Mouse (Mus musculus): Measurements from ENCODE around the gene Dgkb. TPM values are rescaled to one million over a fixed set of nuclear protein-coding genes. Genes with fewer than 3 reads are reported as not detected.

Dgkb gene
- polyA plus RNA-seq, 1 experiment from 2014 or later, result 0.77 TPM

- Histone ChIP-seq H3K4me2 (ENCODE audit: low read depth, low read length) (no peak overlapping the region), H3K27me3 (ENCODE audit: control insufficient read depth, insufficient read depth, low read length) (no peaks in the 10 kb centered on the region), H3K9ac (replicated peaks; ENCODE audit: low read length) (no peak overlapping the region), H3K4me1 (ENCODE audit: control insufficient read depth, insufficient read depth, low read length) (no peaks in the 10 kb centered on the region), H3K4me3 (ENCODE audit: low read depth, low read length) (no peak overlapping the region), H3K27ac (replicated peaks; ENCODE audit: low read depth, low read length) (no peak overlapping the region), H3K36me3 (replicated peaks; ENCODE audit: control insufficient read depth, insufficient read depth, low read depth, low read length) (no peaks in the 10 kb centered on the region), H3K9me3 (replicated peaks; ENCODE audit: control insufficient read depth, low read length) (no peaks in the 10 kb centered on the region)
- ATAC-seq (replicated peaks; ENCODE audit: insufficient number of reproducible peaks, low FRiP score, low TSS enrichment, low read depth) (no peak), DNase-seq (ENCODE audit: low spot score) (no peak)
Observed at GRCm38 (mm10) chr12:38328779-38329178, 511.3 kb downstream of the Dgkb start.

DNA sequence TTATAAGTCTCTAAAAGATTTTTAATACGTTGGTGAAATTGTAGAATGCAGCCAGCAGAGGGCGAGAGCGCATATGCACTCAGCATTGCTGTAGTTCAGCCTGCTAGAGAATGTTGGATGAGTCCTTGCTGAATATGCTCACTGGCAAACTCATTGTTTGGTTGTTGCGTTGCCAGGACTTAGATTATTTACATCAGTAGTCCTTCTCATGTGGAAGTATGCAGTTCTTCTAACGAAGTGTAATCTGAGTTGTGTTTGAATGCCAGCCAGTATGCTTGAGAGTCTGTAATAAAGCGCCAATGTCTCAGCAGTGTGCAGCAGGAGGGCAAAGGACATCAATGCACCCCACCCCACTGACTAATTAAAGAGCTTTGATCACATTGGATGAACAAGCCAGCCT, 525.1 kb downstream of the Dgkb start:
- DNase-seq (ENCODE audit: low spot score) (peak; percentile 81), ATAC-seq (replicated peaks; ENCODE audit: insufficient number of reproducible peaks, low FRiP score, low TSS enrichment, low read depth) (no peak)
- Histone ChIP-seq H3K4me1 (ENCODE audit: control insufficient read depth, insufficient read depth, low read length) (no peaks in the 10 kb centered on the region), H3K9me3 (replicated peaks; ENCODE audit: control insufficient read depth, low read length) (no peaks in the 10 kb centered on the region), H3K36me3 (replicated peaks; ENCODE audit: control insufficient read depth, insufficient read depth, low read depth, low read length) (no peaks in the 10 kb centered on the region), H3K9ac (replicated peaks; ENCODE audit: low read length) (no peak overlapping the region), H3K27ac (replicated peaks; ENCODE audit: low read depth, low read length) (no peak overlapping the region), H3K4me3 (ENCODE audit: low read depth, low read length) (no peak overlapping the region), H3K4me2 (ENCODE audit: low read depth, low read length) (no peak overlapping the region), H3K27me3 (ENCODE audit: control insufficient read depth, insufficient read depth, low read length) (no peaks in the 10 kb centered on the region)
- WGBS, result 14% methylated on average over 6 of the region's 6 CpGs

DNA sequence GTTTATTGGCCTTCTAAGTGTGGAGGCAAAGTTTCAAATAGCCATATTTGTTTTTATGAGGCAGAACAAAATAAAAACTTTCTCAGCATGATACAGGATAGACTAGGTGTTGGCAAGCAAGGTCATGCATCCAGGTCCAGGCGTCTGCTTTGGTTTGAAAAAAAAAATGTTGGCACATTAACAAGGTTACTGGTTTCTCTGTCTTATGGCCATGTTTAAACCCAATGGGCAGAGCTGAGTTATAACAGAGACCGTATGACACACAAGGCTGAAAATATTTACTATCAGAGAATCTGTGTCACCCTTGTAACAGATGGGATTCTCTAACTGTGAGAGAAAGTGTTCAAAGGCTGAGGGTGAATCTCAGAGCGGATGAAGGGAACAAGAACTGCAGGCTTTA, 535.0 kb downstream of the Dgkb start:
- Histone ChIP-seq H3K4me2 (ENCODE audit: low read depth, low read length) (no peak overlapping the region), H3K4me3 (ENCODE audit: low read depth, low read length) (no peak overlapping the region), H3K27me3 (ENCODE audit: control insufficient read depth, insufficient read depth, low read length) (no peaks in the 10 kb centered on the region), H3K36me3 (replicated peaks; ENCODE audit: control insufficient read depth, insufficient read depth, low read depth, low read length) (no peaks in the 10 kb centered on the region), H3K9me3 (replicated peaks; ENCODE audit: control insufficient read depth, low read length) (no peaks in the 10 kb centered on the region), H3K4me1 (ENCODE audit: control insufficient read depth, insufficient read depth, low read length) (no peaks in the 10 kb centered on the region), H3K27ac (replicated peaks; ENCODE audit: low read depth, low read length) (no peak overlapping the region), H3K9ac (replicated peaks; ENCODE audit: low read length) (no peak overlapping the region)
- DNase-seq (ENCODE audit: low spot score) (no peak), ATAC-seq (replicated peaks; ENCODE audit: insufficient number of reproducible peaks, low FRiP score, low TSS enrichment, low read depth) (no peak)
- 82% methylated on average over 3 of the region's 3 CpGs for WGBS

GRCm38 (mm10) chr12:38356386-38356785, 538.9 kb downstream of the Dgkb start:
- Histone ChIP-seq H3K9ac (replicated peaks; ENCODE audit: low read length) (no peak overlapping the region), H3K4me3 (ENCODE audit: low read depth, low read length) (no peak overlapping the region), H3K9me3 (replicated peaks; ENCODE audit: control insufficient read depth, low read length) (no peaks in the 10 kb centered on the region), H3K27me3 (ENCODE audit: control insufficient read depth, insufficient read depth, low read length) (no peaks in the 10 kb centered on the region), H3K4me2 (ENCODE audit: low read depth, low read length) (no peak overlapping the region), H3K36me3 (replicated peaks; ENCODE audit: control insufficient read depth, insufficient read depth, low read depth, low read length) (no peaks in the 10 kb centered on the region), H3K27ac (replicated peaks; ENCODE audit: low read depth, low read length) (no peak overlapping the region), H3K4me1 (ENCODE audit: control insufficient read depth, insufficient read depth, low read length) (no peaks in the 10 kb centered on the region)
- ATAC-seq (replicated peaks; ENCODE audit: insufficient number of reproducible peaks, low FRiP score, low TSS enrichment, low read depth) (no peak), DNase-seq (ENCODE audit: low spot score) (no peak)
- 72% methylated on average over 1 of the region's 1 CpGs for WGBS

DNA sequence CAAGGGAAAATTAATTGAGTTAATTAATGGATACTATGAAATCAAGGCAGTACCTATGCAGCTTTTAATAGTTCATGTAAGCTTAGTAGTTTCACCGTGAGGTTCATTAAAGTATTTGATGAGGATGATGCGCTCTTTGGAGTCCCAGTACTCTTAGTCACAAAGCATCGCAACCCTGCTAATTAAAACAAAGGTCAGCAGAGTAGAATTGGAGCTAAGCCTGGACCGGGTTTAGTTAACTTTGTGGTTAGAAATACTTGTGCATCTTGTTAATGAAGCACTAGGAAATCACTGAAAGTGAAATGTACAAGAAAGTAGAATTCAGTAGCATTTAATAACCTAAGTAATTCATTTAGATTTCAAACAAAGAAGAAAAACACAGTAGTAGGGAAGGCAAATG, 544.0 kb downstream of the Dgkb start:
- DNase-seq (ENCODE audit: low spot score) (no peak), ATAC-seq (replicated peaks; ENCODE audit: insufficient number of reproducible peaks, low FRiP score, low TSS enrichment, low read depth) (no peak)
- H3K27me3 ChIP-seq (ENCODE audit: control insufficient read depth, insufficient read depth, low read length), result no peaks in the 10 kb centered on the region
- no peaks in the 10 kb centered on the region for H3K9me3 ChIP-seq (replicated peaks; ENCODE audit: control insufficient read depth, low read length)
- no peak overlapping the region for H3K9ac ChIP-seq (replicated peaks; ENCODE audit: low read length)
- no peak overlapping the region for H3K4me2 ChIP-seq (ENCODE audit: low read depth, low read length)
- H3K27ac ChIP-seq (replicated peaks; ENCODE audit: low read depth, low read length), result no peak overlapping the region
- H3K36me3 ChIP-seq (replicated peaks; ENCODE audit: control insufficient read depth, insufficient read depth, low read depth, low read length), result no peaks in the 10 kb centered on the region
- H3K4me1 ChIP-seq (ENCODE audit: control insufficient read depth, insufficient read depth, low read length), result no peaks in the 10 kb centered on the region
- WGBS, result 87% methylated on average over 4 of the region's 4 CpGs
- no peak overlapping the region for H3K4me3 ChIP-seq (ENCODE audit: low read depth, low read length)

GRCm38 (mm10) chr12:38371597-38371996, 554.1 kb downstream of the Dgkb start:
- WGBS, result 74% methylated on average over 2 of the region's 2 CpGs
- no peaks in the 10 kb centered on the region for H3K36me3 ChIP-seq (replicated peaks; ENCODE audit: control insufficient read depth, insufficient read depth, low read depth, low read length)
- no peaks in the 10 kb centered on the region for H3K27me3 ChIP-seq (ENCODE audit: control insufficient read depth, insufficient read depth, low read length)
- H3K9me3 ChIP-seq (replicated peaks; ENCODE audit: control insufficient read depth, low read length), result no peaks in the 10 kb centered on the region
- H3K4me1 ChIP-seq (ENCODE audit: control insufficient read depth, insufficient read depth, low read length), result no peaks in the 10 kb centered on the region
- no peak overlapping the region for H3K27ac ChIP-seq (replicated peaks; ENCODE audit: low read depth, low read length)
- H3K4me3 ChIP-seq (ENCODE audit: low read depth, low read length), result no peak overlapping the region
- ATAC-seq (replicated peaks; ENCODE audit: insufficient number of reproducible peaks, low FRiP score, low TSS enrichment, low read depth) (no peak), DNase-seq (ENCODE audit: low spot score) (no peak)
- no peak overlapping the region for H3K4me2 ChIP-seq (ENCODE audit: low read depth, low read length)
- H3K9ac ChIP-seq (replicated peaks; ENCODE audit: low read length), result no peak overlapping the region

DNA sequence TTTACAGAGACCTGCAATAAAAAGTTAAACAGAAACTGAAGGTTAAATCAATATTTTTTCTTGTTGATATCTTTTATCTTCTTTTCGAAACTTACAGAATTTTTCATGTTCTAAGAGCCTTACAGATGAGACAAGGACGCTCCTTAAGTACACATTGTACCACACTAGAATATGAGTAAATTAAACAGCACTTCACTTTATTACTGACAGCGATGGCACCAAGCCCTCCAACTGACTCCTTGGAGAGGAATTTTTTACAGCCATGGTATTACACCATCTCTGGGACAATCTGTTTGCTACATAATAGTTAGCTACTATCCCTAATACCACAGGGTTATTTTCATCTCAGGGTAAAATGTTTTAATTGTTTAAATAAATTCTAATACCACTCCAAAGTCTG, 556.6 kb downstream of the Dgkb start:
- H3K4me1 ChIP-seq (ENCODE audit: control insufficient read depth, insufficient read depth, low read length), result no peaks in the 10 kb centered on the region
- no peak overlapping the region for H3K27ac ChIP-seq (replicated peaks; ENCODE audit: low read depth, low read length)
- no peaks in the 10 kb centered on the region for H3K27me3 ChIP-seq (ENCODE audit: control insufficient read depth, insufficient read depth, low read length)
- no peaks in the 10 kb centered on the region for H3K9me3 ChIP-seq (replicated peaks; ENCODE audit: control insufficient read depth, low read length)
- H3K4me2 ChIP-seq (ENCODE audit: low read depth, low read length), result no peak overlapping the region
- DNase-seq (ENCODE audit: low spot score) (no peak), ATAC-seq (replicated peaks; ENCODE audit: insufficient number of reproducible peaks, low FRiP score, low TSS enrichment, low read depth) (no peak)
- H3K9ac ChIP-seq (replicated peaks; ENCODE audit: low read length), result no peak overlapping the region
- no peaks in the 10 kb centered on the region for H3K36me3 ChIP-seq (replicated peaks; ENCODE audit: control insufficient read depth, insufficient read depth, low read depth, low read length)
- no peak overlapping the region for H3K4me3 ChIP-seq (ENCODE audit: low read depth, low read length)
- WGBS, result 86% methylated on average over 3 of the region's 3 CpGs

DNA sequence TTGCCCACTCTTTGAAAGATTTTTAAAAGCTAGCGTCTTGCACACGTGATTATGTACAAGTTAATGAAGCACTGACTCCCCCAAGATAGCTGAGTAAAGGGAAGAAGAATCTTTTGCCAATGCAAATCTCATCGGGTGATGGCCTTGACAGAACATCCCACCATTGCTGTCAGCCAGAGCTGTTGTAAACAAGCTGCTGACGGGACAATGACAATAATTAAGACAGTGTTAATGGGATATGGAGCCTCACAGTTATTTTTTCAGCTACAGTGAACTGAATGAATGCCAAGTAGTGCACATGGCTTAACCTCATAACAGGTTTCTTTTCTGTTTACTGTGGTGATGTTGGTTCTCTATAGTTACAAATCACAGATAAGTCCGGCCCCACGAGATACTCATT, 568.4 kb downstream of the Dgkb start:
- no peaks in the 10 kb centered on the region for H3K36me3 ChIP-seq (replicated peaks; ENCODE audit: control insufficient read depth, insufficient read depth, low read depth, low read length)
- no peaks in the 10 kb centered on the region for H3K9me3 ChIP-seq (replicated peaks; ENCODE audit: control insufficient read depth, low read length)
- ATAC-seq (replicated peaks; ENCODE audit: insufficient number of reproducible peaks, low FRiP score, low TSS enrichment, low read depth), result no peak
- no peaks in the 10 kb centered on the region for H3K27me3 ChIP-seq (ENCODE audit: control insufficient read depth, insufficient read depth, low read length)
- H3K4me1 ChIP-seq (ENCODE audit: control insufficient read depth, insufficient read depth, low read length), result no peaks in the 10 kb centered on the region
- H3K4me3 ChIP-seq (ENCODE audit: low read depth, low read length), result no peak overlapping the region
- H3K27ac ChIP-seq (replicated peaks; ENCODE audit: low read depth, low read length), result no peak overlapping the region
- no peak for DNase-seq (ENCODE audit: low spot score)
- WGBS, result 85% methylated on average over 6 of the region's 6 CpGs
- H3K4me2 ChIP-seq (ENCODE audit: low read depth, low read length), result no peak overlapping the region
- no peak overlapping the region for H3K9ac ChIP-seq (replicated peaks; ENCODE audit: low read length)

DNA sequence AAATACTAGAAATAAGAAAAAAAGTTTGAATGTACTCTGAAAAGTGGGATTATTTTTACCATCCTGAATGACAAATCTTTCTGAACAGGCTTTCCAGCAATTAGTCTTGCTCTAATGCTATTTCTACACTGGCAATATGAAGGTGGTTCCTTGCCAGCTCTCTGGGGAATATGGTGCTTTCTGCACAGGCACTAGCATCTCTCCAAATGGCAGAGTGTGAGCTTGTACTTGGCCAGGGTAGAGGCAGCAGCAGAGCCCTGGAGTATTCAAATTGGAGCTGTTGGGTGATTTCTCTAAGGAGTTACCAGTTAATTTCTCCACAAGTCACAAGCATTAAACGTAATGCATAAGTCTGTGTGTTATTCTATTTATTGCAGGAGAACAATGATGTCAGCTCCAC, 569.5 kb downstream of the Dgkb start:
- Histone ChIP-seq H3K4me2 (ENCODE audit: low read depth, low read length) (no peak overlapping the region), H3K27me3 (ENCODE audit: control insufficient read depth, insufficient read depth, low read length) (no peaks in the 10 kb centered on the region), H3K27ac (replicated peaks; ENCODE audit: low read depth, low read length) (no peak overlapping the region), H3K4me3 (ENCODE audit: low read depth, low read length) (no peak overlapping the region), H3K9ac (replicated peaks; ENCODE audit: low read length) (no peak overlapping the region), H3K4me1 (ENCODE audit: control insufficient read depth, insufficient read depth, low read length) (no peaks in the 10 kb centered on the region), H3K36me3 (replicated peaks; ENCODE audit: control insufficient read depth, insufficient read depth, low read depth, low read length) (no peaks in the 10 kb centered on the region), H3K9me3 (replicated peaks; ENCODE audit: control insufficient read depth, low read length) (no peaks in the 10 kb centered on the region)
- WGBS, result 90% methylated on average over 1 of the region's 1 CpGs
- no peak for DNase-seq (ENCODE audit: low spot score)
- no peak for ATAC-seq (replicated peaks; ENCODE audit: insufficient number of reproducible peaks, low FRiP score, low TSS enrichment, low read depth)
